Mouse (Mus musculus) testis, adult 2 months (tissue): ENCODE results near the gene Pagr1a.

Source experiments
- CTCF ChIP-seq: fragments of 200-500 bp; IDR thresholded peaks from 2 replicates; pipeline ENCODE4 v1.5.1; 2012; ENCODE audit warnings: low read depth, mild to moderate bottlenecking, inconsistent platforms, low read length, moderate library complexity; ENCODE audit not compliant: control insufficient read depth, insufficient read depth, insufficient replicate concordance
- POLR2A ChIP-seq: fragments of 200-500 bp; IDR thresholded peaks from 2 replicates; pipeline ENCODE4 v1.6.1; 2012; ENCODE audit warnings: low read depth, mild to moderate bottlenecking, inconsistent platforms, low read length, moderate library complexity; ENCODE audit not compliant: control insufficient read depth

DNA sequence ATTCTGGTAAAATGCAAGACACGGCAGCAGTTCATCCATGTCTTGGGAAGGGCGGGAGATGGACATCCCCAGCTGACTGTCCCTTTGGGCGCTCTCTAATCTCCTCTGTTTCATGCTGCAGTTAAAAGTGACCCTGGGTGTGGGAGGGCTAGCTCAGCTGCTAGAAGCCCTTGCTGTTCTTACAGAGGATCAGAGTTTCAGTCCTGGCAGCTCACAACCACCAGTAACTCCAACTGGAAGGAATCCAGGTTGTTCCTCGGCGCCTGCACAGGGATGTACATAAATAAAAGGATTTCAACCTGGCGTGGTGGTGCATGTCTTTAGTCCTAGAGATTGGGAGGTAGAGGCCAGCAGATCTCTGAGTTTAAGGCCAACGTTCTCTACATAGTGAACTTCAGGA is 34.0 kb downstream of the Pagr1a start:
- TF ChIP-seq CTCF (no peak), POLR2A (no peak)
